Mouse (Mus musculus) hindlimb bud, embryonic 11.5 days (tissue): ENCODE results near the gene Chst4.

ENCODE experiments used
- DNase-seq: peaks from one replicate; pipeline ENCODE4 v3.0.0-alpha.2; 2012; ENCODE audit warnings: low read depth, low spot score; ENCODE audit errors: extremely low spot score

The Chst4 gene

GRCm38 (mm10) chr8:110008228-110008994, 31.1 kb downstream of the Chst4 start:
- DNase-seq, result no peak

- no peak for DNase-seq
Observed at GRCm38 (mm10) chr8:110006312-110007023, 33.1 kb downstream of the Chst4 start.

- DNase-seq, result no peak
Observed at GRCm38 (mm10) chr8:110004300-110004699, 35.2 kb downstream of the Chst4 start.

GRCm38 (mm10) chr8:110002953-110003352, 36.6 kb downstream of the Chst4 start:
- no peak for DNase-seq

GRCm38 (mm10) chr8:109999974-110000373, 39.6 kb downstream of the Chst4 start:
- DNase-seq, result no peak

- no peak for DNase-seq
Observed at GRCm38 (mm10) chr8:109998066-109998465, 41.5 kb downstream of the Chst4 start.

GRCm38 (mm10) chr8:109997381-109997780, 42.2 kb downstream of the Chst4 start:
- DNase-seq, result no peak

- no peak for DNase-seq
Observed at GRCm38 (mm10) chr8:109992951-109993350, 46.6 kb downstream of the Chst4 start.

GRCm38 (mm10) chr8:109992166-109992565, 47.4 kb downstream of the Chst4 start:
- DNase-seq, result no peak

GRCm38 (mm10) chr8:109990224-109990623, 49.3 kb downstream of the Chst4 start, which contains the start of gene Tat:
Tat (plus strand) TSS chr8:109990437.
- no peak for DNase-seq

- no peak for DNase-seq
Observed at GRCm38 (mm10) chr8:109989151-109989550, 50.4 kb downstream of the Chst4 start.

- no peak for DNase-seq
Observed at GRCm38 (mm10) chr8:109987776-109988175, 51.8 kb downstream of the Chst4 start.

- DNase-seq, result no peak
Observed at GRCm38 (mm10) chr8:109986384-109986783, 53.2 kb downstream of the Chst4 start.

GRCm38 (mm10) chr8:109983944-109984343, 55.6 kb downstream of the Chst4 start:
- DNase-seq, result no peak

GRCm38 (mm10) chr8:109982386-109983105, 57.0 kb downstream of the Chst4 start:
- DNase-seq, result no peak

GRCm38 (mm10) chr8:109979339-109979738, 60.2 kb downstream of the Chst4 start:
- no peak for DNase-seq
